Mouse (Mus musculus): ENCODE data around the gene Gadd45g. TPM values are rescaled to one million over a fixed set of nuclear protein-coding genes. Genes with fewer than 3 reads are reported as not detected.

Gadd45g gene
- total RNA-seq, 1 experiment from 2014 or later: 15.2 TPM

GRCm38 (mm10) chr13:51853301-51854243 lies 7.1 kb downstream of the Gadd45g start:
- DNase-seq: peak; percentile 72

- DNase-seq: no peak
Observed at GRCm38 (mm10) chr13:51855584-51855983, 9.1 kb downstream of the Gadd45g start.

GRCm38 (mm10) chr13:51857156-51857555 lies 10.7 kb downstream of the Gadd45g start:
- no peak for DNase-seq

- DNase-seq: peak; percentile 51
Observed at GRCm38 (mm10) chr13:51858475-51858874, 12.0 kb downstream of the Gadd45g start.

- DNase-seq: no peak
Observed at GRCm38 (mm10) chr13:51859174-51859573, 12.7 kb downstream of the Gadd45g start.

- no peak for DNase-seq
Observed at GRCm38 (mm10) chr13:51859798-51860197, 13.3 kb downstream of the Gadd45g start.

GRCm38 (mm10) chr13:51862750-51863149 lies 16.3 kb downstream of the Gadd45g start:
- DNase-seq: no peak

- no peak for DNase-seq
Observed at GRCm38 (mm10) chr13:51866151-51866659, 19.7 kb downstream of the Gadd45g start.

GRCm38 (mm10) chr13:51868491-51869128 lies 22.1 kb downstream of the Gadd45g start:
- peak; percentile 50 for DNase-seq

- no peak for DNase-seq
Observed at GRCm38 (mm10) chr13:51869129-51869491, 22.6 kb downstream of the Gadd45g start.

- peak; percentile 28 for DNase-seq
Observed at GRCm38 (mm10) chr13:51871148-51871547, 24.7 kb downstream of the Gadd45g start.

- DNase-seq: peak; percentile 33
Observed at GRCm38 (mm10) chr13:51872252-51872962, 25.9 kb downstream of the Gadd45g start.

- DNase-seq: no peak
Observed at GRCm38 (mm10) chr13:51872963-51873514, 26.6 kb downstream of the Gadd45g start.

GRCm38 (mm10) chr13:51873786-51874185 lies 27.3 kb downstream of the Gadd45g start:
- no peak for DNase-seq

GRCm38 (mm10) chr13:51876131-51876530 lies 29.7 kb downstream of the Gadd45g start:
- DNase-seq: no peak

GRCm38 (mm10) chr13:51878806-51879205 lies 32.3 kb downstream of the Gadd45g start:
- no peak for DNase-seq

- DNase-seq: no peak
Observed at GRCm38 (mm10) chr13:51879571-51879970, 33.1 kb downstream of the Gadd45g start.

GRCm38 (mm10) chr13:51880019-51880418 lies 33.5 kb downstream of the Gadd45g start:
- DNase-seq: no peak

- DNase-seq: no peak
Observed at GRCm38 (mm10) chr13:51881271-51882128, 35.0 kb downstream of the Gadd45g start.

- no peak for DNase-seq
Observed at GRCm38 (mm10) chr13:51882218-51882617, 35.7 kb downstream of the Gadd45g start.

- DNase-seq: no peak
Observed at GRCm38 (mm10) chr13:51884250-51884649, 37.8 kb downstream of the Gadd45g start.

Data from adrenal gland, postnatal 25 days (tissue).